Mouse (Mus musculus): ENCODE measurements around the gene Nop10.

GRCm38 (mm10) chr2:112264364-112264763 is 2.6 kb downstream of the Nop10 start:
- TF ChIP-seq EP300 (IDR thresholded peaks at IDR 0.05; ENCODE audit: low read depth) (no peak), CTCF (IDR thresholded peaks at IDR 0.05; ENCODE audit: low read depth) (no peak)
